Mouse (Mus musculus): Measurements from ENCODE around the gene Acsl5.

DNA sequence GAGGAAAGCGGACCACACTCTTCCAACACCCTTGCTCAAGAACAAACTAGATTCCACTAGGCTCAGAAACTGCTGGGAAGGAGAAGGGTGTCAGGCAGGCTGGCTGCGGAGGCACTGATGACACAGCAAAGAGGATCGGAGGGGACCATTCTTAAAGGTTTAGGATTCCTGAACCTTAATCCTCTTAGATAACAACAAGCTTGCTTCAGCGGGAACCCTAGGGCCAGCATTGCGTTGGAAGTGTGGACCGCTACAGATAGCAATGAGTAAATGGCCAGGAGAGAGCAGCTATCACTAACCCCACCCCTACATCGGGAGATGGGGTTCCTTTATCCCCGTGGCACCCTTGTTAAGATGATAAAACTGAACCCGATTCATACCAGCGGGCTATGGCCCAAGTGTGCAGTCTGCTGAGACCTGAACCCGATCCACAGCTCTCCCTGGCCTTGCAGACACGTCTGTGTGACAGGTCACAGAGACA is 33.0 kb upstream of the Acsl5 start:
- no peak for TF ChIP-seq CTCF (IDR thresholded peaks at IDR 0.05; ENCODE audit: insufficient read depth, low read length)
- no peak for TF ChIP-seq POLR2A (IDR thresholded peaks at IDR 0.05; ENCODE audit: borderline replicate concordance, extremely low read depth, low read depth, low read length)
